Mouse (Mus musculus) T-helper 17 cell (primary cell): ENCODE measurements at regions not wholly inside any gene's neighbourhood (a gene's known extent, or its start where the extent isn't known, plus 50 kb on each side); places are given as distances from the start of the nearest gene placed in this dataset.

Experiments used
- in situ Hi-C, 2 experiments: fragments of 300-600 bp; cut with MboI, MseI; formaldehyde crosslinking; loops; 1 replicate in 1 of 2; 2 replicates in 1 of 2; pipeline ENCODE4 v1.15.1; 2025; ENCODE audit warnings: high pct_unique_total_duplicates in 2 of 2

GRCm38 (mm10) chr6:75470614-75471357 is 1026.8 kb downstream of the Gm9008 start:
- in situ Hi-C loops, result loop anchor here in 1 of 2 experiments (10.0 kb wide), 1 partner anchor 1246 kb away; no protein-coding TSS in a partner anchor

GRCm38 (mm10) chr6:75470051-75470450 is 1027.5 kb downstream of the Gm9008 start:
- in situ Hi-C loops, result loop anchor here in 1 of 2 experiments (10.0 kb wide), 1 partner anchor 1245 kb away; no protein-coding TSS in a partner anchor

- in situ Hi-C loops, result no loop called here
Measured at GRCm38 (mm10) chr6:75452631-75453030, 1045.0 kb downstream of the Gm9008 start.
